Mouse (Mus musculus): ENCODE data around the gene Gm45062. TPM values are rescaled to one million over a fixed set of nuclear protein-coding genes. Genes with fewer than 3 reads are reported as not detected.

Gene Gm45062
- polyA plus RNA-seq, 1 experiment: not detected

DNA sequence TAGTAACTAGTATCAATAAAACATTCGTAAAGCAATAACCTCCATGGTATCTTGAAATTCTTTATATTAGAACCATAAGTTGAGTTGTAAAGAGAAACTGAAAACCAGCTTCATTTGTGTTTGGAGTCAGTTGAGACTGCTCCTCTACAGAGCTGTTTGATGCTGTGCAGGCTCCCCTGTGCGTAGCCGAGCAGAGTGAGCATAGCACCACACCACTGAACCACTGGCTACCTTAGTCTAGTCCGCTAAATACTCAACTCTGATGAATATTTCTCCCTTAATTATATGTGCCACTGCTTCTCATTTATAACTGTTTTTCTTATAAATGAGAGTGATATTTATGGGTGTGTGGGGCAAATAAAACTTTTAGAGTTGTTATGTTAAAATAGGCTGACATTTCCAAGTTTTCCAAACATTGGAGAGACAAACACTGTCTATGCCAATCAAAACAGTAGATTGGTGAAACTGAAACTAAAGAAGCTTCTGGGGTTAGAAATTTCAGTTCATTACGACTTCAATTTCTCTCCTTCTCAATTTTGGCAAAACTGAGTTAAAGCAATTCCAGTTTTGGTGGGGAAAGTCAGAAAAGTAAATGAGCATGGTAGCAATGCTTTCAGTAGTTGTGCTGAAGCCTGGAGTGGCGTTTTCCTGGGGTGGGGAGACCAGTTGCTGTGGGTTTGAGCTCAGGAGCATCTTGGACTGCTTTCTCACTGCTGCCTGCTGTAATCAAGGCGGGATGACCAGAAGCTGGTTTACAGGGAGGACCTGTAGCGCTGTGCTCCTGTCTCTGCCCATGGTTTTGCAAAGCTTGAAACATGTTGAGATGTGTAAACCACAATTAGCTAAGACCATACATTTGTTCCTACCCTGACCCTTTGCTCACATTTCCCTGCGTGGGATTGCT is 77.5 kb downstream of the Gm45062 start:
- Histone ChIP-seq H3K27ac (ENCODE audit: insufficient read depth, low read length) (no peak overlapping the region), H3K36me3 (ENCODE audit: control insufficient read depth, insufficient read depth, low read length) (no peaks in the 10 kb centered on the region), H3K4me1 (ENCODE audit: control insufficient read depth, insufficient read depth, insufficient read length) (peaks cover 3% of the 10 kb centered on the region), H3K27me3 (ENCODE audit: control insufficient read depth, insufficient read depth, low read length) (no peaks in the 10 kb centered on the region), H3K4me3 (ENCODE audit: extremely low read depth, insufficient read depth, insufficient read length) (peak overlapping the region; percentile 23)
- WGBS: 83% methylated on average over 9 of the region's 9 CpGs
- TF ChIP-seq POLR2A (IDR thresholded peaks at IDR 0.05; ENCODE audit: low read depth, low read length) (no peak), CTCF (IDR thresholded peaks at IDR 0.05; ENCODE audit: extremely low read depth, insufficient read depth, insufficient read length, insufficient replicate concordance) (no peak)
- DNase-seq (ENCODE audit: low read depth in 1 of 2, low spot score in 2 of 2): no peak

DNA sequence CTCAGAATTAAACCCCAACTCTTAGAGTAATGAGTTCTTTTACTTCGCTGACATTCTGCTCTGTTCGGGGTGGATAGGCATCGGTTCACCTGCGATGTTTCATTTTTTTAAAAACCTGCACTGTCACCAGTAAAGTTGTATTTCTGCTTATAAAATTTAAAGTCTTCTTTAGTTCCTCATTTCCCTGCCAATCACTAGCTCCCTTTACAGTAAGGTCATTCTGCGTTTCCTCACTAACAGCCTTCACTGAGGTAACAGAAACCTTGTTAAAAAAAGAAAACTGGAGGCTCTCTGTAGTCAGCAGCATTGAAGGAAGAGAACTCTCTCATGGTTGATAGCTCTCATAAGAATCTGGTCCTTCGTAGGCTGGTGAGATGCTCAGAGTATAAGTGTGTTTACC is 80.2 kb downstream of the Gm45062 start:
- no peaks in the 10 kb centered on the region for H3K27me3 ChIP-seq (ENCODE audit: control insufficient read depth, insufficient read depth, low read length)
- DNase-seq (ENCODE audit: low read depth in 1 of 2, low spot score in 2 of 2): peak in 1 of 2 experiments; percentile 26
- peaks cover 3% of the 10 kb centered on the region for H3K4me1 ChIP-seq (ENCODE audit: control insufficient read depth, insufficient read depth, insufficient read length)
- TF ChIP-seq CTCF (IDR thresholded peaks at IDR 0.05; ENCODE audit: extremely low read depth, insufficient read depth, insufficient read length, insufficient replicate concordance) (no peak), POLR2A (IDR thresholded peaks at IDR 0.05; ENCODE audit: low read depth, low read length) (no peak)
- H3K4me3 ChIP-seq (ENCODE audit: extremely low read depth, insufficient read depth, insufficient read length): 0 out of 2 replicates have a peak overlapping the region, but pooled peaks have one; percentile 8
- H3K36me3 ChIP-seq (ENCODE audit: control insufficient read depth, insufficient read depth, low read length): no peaks in the 10 kb centered on the region
- peak overlapping the region; percentile 35; the same call in 1 of the 2 replicates for H3K27ac ChIP-seq (ENCODE audit: insufficient read depth, low read length)
- WGBS: 19% methylated on average over 6 of the region's 6 CpGs

DNA sequence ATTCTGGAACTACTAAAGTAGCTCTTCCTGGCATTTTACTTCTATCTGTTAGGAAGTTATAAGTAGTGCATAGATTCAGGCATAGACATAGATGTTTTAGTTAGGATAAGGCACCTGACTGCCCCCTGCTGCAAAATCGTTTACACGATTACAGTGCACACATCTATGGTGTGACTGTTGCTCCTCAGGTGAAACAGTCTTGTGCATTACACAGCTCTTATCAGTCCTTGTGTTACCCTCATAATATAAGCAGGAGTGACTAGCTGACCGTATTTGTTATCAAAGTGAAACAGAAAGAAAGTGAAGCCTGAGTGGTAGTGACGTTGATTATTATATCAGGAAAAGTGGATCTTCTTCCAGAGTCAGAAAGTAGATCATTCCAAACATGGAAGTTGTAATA is 84.0 kb downstream of the Gm45062 start:
- H3K4me1 ChIP-seq (ENCODE audit: control insufficient read depth, insufficient read depth, insufficient read length): no peaks in the 10 kb centered on the region; the same call in 1 of the 2 replicates
- no peak overlapping the region for H3K4me3 ChIP-seq (ENCODE audit: extremely low read depth, insufficient read depth, insufficient read length)
- no peaks in the 10 kb centered on the region for H3K36me3 ChIP-seq (ENCODE audit: control insufficient read depth, insufficient read depth, low read length)
- WGBS: 88% methylated on average over 4 of the region's 4 CpGs
- no peak overlapping the region for H3K27ac ChIP-seq (ENCODE audit: insufficient read depth, low read length)
- TF ChIP-seq CTCF (IDR thresholded peaks at IDR 0.05; ENCODE audit: extremely low read depth, insufficient read depth, insufficient read length, insufficient replicate concordance) (no peak), POLR2A (IDR thresholded peaks at IDR 0.05; ENCODE audit: low read depth, low read length) (no peak)
- no peaks in the 10 kb centered on the region for H3K27me3 ChIP-seq (ENCODE audit: control insufficient read depth, insufficient read depth, low read length)
- DNase-seq (ENCODE audit: low read depth in 1 of 2, low spot score in 2 of 2): no peak

- Histone ChIP-seq H3K36me3 (ENCODE audit: control insufficient read depth, insufficient read depth, low read length) (no peaks in the 10 kb centered on the region), H3K27ac (ENCODE audit: insufficient read depth, low read length) (no peak overlapping the region)
Measured at GRCm38 (mm10) chr6:8345219-8345856, 86.1 kb downstream of the Gm45062 start.

DNA sequence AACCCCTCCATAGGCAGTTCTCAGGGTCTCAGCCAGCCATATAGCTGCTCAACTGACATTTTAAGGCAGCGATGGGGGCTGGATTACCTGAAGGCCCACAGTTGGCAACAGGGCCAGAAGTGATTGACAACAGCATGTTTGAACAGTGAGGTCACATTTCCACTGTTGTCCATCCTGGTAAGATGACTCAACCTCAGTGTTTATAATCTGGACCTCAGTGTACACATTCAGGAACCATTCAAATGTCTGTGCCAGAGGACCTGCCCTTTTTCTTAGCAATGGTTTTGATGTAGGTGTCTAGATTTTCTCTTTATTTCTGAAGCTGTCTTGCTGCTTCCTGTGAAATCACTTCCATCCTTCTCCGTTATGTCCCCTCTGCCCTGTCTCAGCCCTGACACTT is 87.9 kb downstream of the Gm45062 start:
- Histone ChIP-seq H3K27ac (ENCODE audit: insufficient read depth, low read length) (no peak overlapping the region), H3K4me3 (ENCODE audit: extremely low read depth, insufficient read depth, insufficient read length) (no peak overlapping the region), H3K36me3 (ENCODE audit: control insufficient read depth, insufficient read depth, low read length) (no peaks in the 10 kb centered on the region), H3K27me3 (ENCODE audit: control insufficient read depth, insufficient read depth, low read length) (no peaks in the 10 kb centered on the region), H3K4me1 (ENCODE audit: control insufficient read depth, insufficient read depth, insufficient read length) (peaks cover 6% of the 10 kb centered on the region)
- DNase-seq (ENCODE audit: low read depth in 1 of 2, low spot score in 2 of 2): no peak
- 95% methylated on average over 2 of the region's 2 CpGs for WGBS
- TF ChIP-seq POLR2A (IDR thresholded peaks at IDR 0.05; ENCODE audit: low read depth, low read length) (no peak), CTCF (IDR thresholded peaks at IDR 0.05; ENCODE audit: extremely low read depth, insufficient read depth, insufficient read length, insufficient replicate concordance) (no peak)

More at GRCm38 (mm10) chr6:8345219-8345856, 86.1 kb downstream of the Gm45062 start:
- DNase-seq (ENCODE audit: low read depth in 1 of 2, low spot score in 2 of 2): no peak
- 67% methylated on average over 5 of the region's 5 CpGs for WGBS
- no peak for TF ChIP-seq POLR2A (IDR thresholded peaks at IDR 0.05; ENCODE audit: low read depth, low read length)
- TF ChIP-seq CTCF (IDR thresholded peaks at IDR 0.05; ENCODE audit: extremely low read depth, insufficient read depth, insufficient read length, insufficient replicate concordance): no peak
- Histone ChIP-seq H3K27me3 (ENCODE audit: control insufficient read depth, insufficient read depth, low read length) (no peaks in the 10 kb centered on the region), H3K4me1 (ENCODE audit: control insufficient read depth, insufficient read depth, insufficient read length) (peaks cover 2% of the 10 kb centered on the region; the same call in 1 of the 2 replicates), H3K4me3 (ENCODE audit: extremely low read depth, insufficient read depth, insufficient read length) (no peak overlapping the region)

- H3K4me1 ChIP-seq (ENCODE audit: control insufficient read depth, insufficient read depth, insufficient read length): peaks cover 6% of the 10 kb centered on the region
- no peak for DNase-seq (ENCODE audit: low read depth in 1 of 2, low spot score in 2 of 2)
- H3K27ac ChIP-seq (ENCODE audit: insufficient read depth, low read length): no peak overlapping the region
- H3K4me3 ChIP-seq (ENCODE audit: extremely low read depth, insufficient read depth, insufficient read length): no peak overlapping the region
- H3K36me3 ChIP-seq (ENCODE audit: control insufficient read depth, insufficient read depth, low read length): no peaks in the 10 kb centered on the region
- TF ChIP-seq CTCF (IDR thresholded peaks at IDR 0.05; ENCODE audit: extremely low read depth, insufficient read depth, insufficient read length, insufficient replicate concordance) (no peak), POLR2A (IDR thresholded peaks at IDR 0.05; ENCODE audit: low read depth, low read length) (no peak)
- no peaks in the 10 kb centered on the region for H3K27me3 ChIP-seq (ENCODE audit: control insufficient read depth, insufficient read depth, low read length)
- WGBS: 95% methylated on average over 1 of the region's 1 CpGs
Measured at GRCm38 (mm10) chr6:8348344-8348743, 89.1 kb downstream of the Gm45062 start.

Data from spleen, adult 2 months (tissue).